Mouse (Mus musculus) megakaryocyte, embryonic 14.5 days (primary cell): ENCODE measurements around the gene Psg25.

Source experiments
- FLI1 ChIP-seq: IDR thresholded peaks from 2 replicates; pipeline ENCODE4 v1.6.1; 2012; ENCODE audit warnings: low read length, inconsistent platforms, mixed read lengths
- GATA1 ChIP-seq: IDR thresholded peaks from 3 replicates; pipeline ENCODE4 v1.6.1; 2012; ENCODE audit warnings: mixed read lengths, low read length, inconsistent platforms, borderline replicate concordance

GRCm38 (mm10) chr7:18559850-18560249 is 27.8 kb upstream of the Psg25 start:
- TF ChIP-seq GATA1 (no peak), FLI1 (no peak)
